Mouse (Mus musculus) C2C12 (cell line): ENCODE results near the gene Fam243. TPM values are rescaled to one million over a fixed set of nuclear protein-coding genes. Genes with fewer than 3 reads are reported as not detected.

Experiments used
- H3K27me3 ChIP-seq: one replicate; pipeline ENCODE4 v1.6.1; 2011; ENCODE audit not compliant: control insufficient read depth, insufficient read depth, insufficient read length
- H3K36me3 ChIP-seq: one replicate; pipeline ENCODE4 v1.6.1; 2011; ENCODE audit not compliant: control insufficient read depth, insufficient read depth
- H3K4me3 ChIP-seq: one replicate; pipeline ENCODE4 v1.5.1; 2011; ENCODE audit warnings: mild to moderate bottlenecking, control low read depth; ENCODE audit not compliant: poor library complexity, insufficient read depth, severe bottlenecking
- H3K79me2 ChIP-seq: one replicate; pipeline ENCODE4 v1.6.1; 2011; ENCODE audit not compliant: control insufficient read depth, insufficient read depth
- H3K79me3 ChIP-seq: one replicate; pipeline ENCODE4 v1.6.1; 2011; ENCODE audit warnings: low read depth, control low read depth
- H3ac ChIP-seq: one replicate; pipeline ENCODE3; 2011; ENCODE audit warnings: low read depth; ENCODE audit not compliant: control insufficient read depth, insufficient read length
- CEBPB ChIP-seq: IDR thresholded peaks from one replicate; pipeline ENCODE4 v1.6.1; 2011; ENCODE audit warnings: low read depth, mild to moderate bottlenecking, control low read depth, moderate library complexity
- CTCF ChIP-seq: IDR thresholded peaks from one replicate; pipeline ENCODE4 v1.5.1; 2011; ENCODE audit not compliant: control insufficient read depth, insufficient read depth, insufficient read length
- FOSL1 ChIP-seq: IDR thresholded peaks from one replicate; pipeline ENCODE4 v1.8.0; 2011; ENCODE audit warnings: mild to moderate bottlenecking, low read length; ENCODE audit not compliant: poor library complexity, insufficient read depth, severe bottlenecking
- MAX ChIP-seq: IDR thresholded peaks from one replicate; pipeline ENCODE4 v1.6.1; 2011; ENCODE audit warnings: mild to moderate bottlenecking, control low read depth
- MYOD1 ChIP-seq: IDR thresholded peaks from one replicate; pipeline ENCODE4 v1.6.1; 2011; ENCODE audit warnings: low read depth; ENCODE audit not compliant: control insufficient read depth, insufficient read length
- MYOG ChIP-seq: IDR thresholded peaks from one replicate; pipeline ENCODE4 v1.6.1; 2011; ENCODE audit not compliant: control insufficient read depth, insufficient read length; ENCODE audit errors: extremely low read depth
- USF1 ChIP-seq: IDR thresholded peaks from one replicate; pipeline ENCODE4 v1.6.1; 2011; ENCODE audit warnings: low read depth, mild to moderate bottlenecking, control low read depth, moderate library complexity
- polyA plus RNA-seq: library from polyadenylated mRNA; unstranded; fragments of >200 nt; fragmentation: generic; extraction: Trizol; gene quantifications from one replicate; pipeline ENCODE4 v1.2.1, GENCODE M21; 2012; ENCODE audit warnings: missing spikeins

Fam243 gene
- polyA plus RNA-seq, 1 experiment = not detected

- Histone ChIP-seq H3K79me3 (no peaks in the 10 kb centered on the region), H3K4me3 (no peak overlapping the region), H3K36me3 (no peaks in the 10 kb centered on the region), H3ac (no peak overlapping the region), H3K27me3 (peaks cover 13% of the 10 kb centered on the region), H3K79me2 (no peaks in the 10 kb centered on the region)
- TF ChIP-seq MAX = no peak
- TF ChIP-seq CTCF = peak; percentile 8
- TF ChIP-seq MYOG = no peak
Measured at GRCm38 (mm10) chr16:92319353-92320109, 1.7 kb downstream of the Fam243 start.

GRCm38 (mm10) chr16:92316049-92316738, 5.0 kb downstream of the Fam243 start:
- Histone ChIP-seq H3K79me3 (no peaks in the 10 kb centered on the region), H3K4me3 (no peak overlapping the region), H3ac (no peak overlapping the region), H3K36me3 (no peaks in the 10 kb centered on the region), H3K79me2 (no peaks in the 10 kb centered on the region), H3K27me3 (no peaks in the 10 kb centered on the region)
- TF ChIP-seq MYOD1 = no peak
- TF ChIP-seq FOSL1 = no peak
- no peak for TF ChIP-seq MYOG
- TF ChIP-seq USF1 = no peak
- TF ChIP-seq MAX = no peak
- TF ChIP-seq CTCF = no peak
- no peak for TF ChIP-seq CEBPB

- no peaks in the 10 kb centered on the region for H3K36me3 ChIP-seq
Measured at GRCm38 (mm10) chr16:92313953-92314741, 7.1 kb downstream of the Fam243 start.

GRCm38 (mm10) chr16:92309126-92309525, 12.1 kb downstream of the Fam243 start:
- H3K4me3 ChIP-seq = no peak overlapping the region
- TF ChIP-seq MYOG (no peak), MAX (no peak), CTCF (no peak), CEBPB (no peak), MYOD1 (no peak), FOSL1 (no peak), USF1 (no peak)
- H3K27me3 ChIP-seq = no peaks in the 10 kb centered on the region
- H3K36me3 ChIP-seq = peaks cover 15% of the 10 kb centered on the region
- no peaks in the 10 kb centered on the region for H3K79me3 ChIP-seq
- no peaks in the 10 kb centered on the region for H3K79me2 ChIP-seq
- H3ac ChIP-seq = no peak overlapping the region

More at GRCm38 (mm10) chr16:92313953-92314741, 7.1 kb downstream of the Fam243 start:
- Histone ChIP-seq H3K79me3 (no peaks in the 10 kb centered on the region), H3K27me3 (no peaks in the 10 kb centered on the region), H3ac (no peak overlapping the region), H3K4me3 (no peak overlapping the region), H3K79me2 (no peaks in the 10 kb centered on the region)
- TF ChIP-seq CTCF (peak; percentile 52), FOSL1 (no peak)

- H3K79me3 ChIP-seq = no peaks in the 10 kb centered on the region
- no peak overlapping the region for H3ac ChIP-seq
- no peak for TF ChIP-seq FOSL1
- TF ChIP-seq MYOD1 = no peak
- no peak for TF ChIP-seq MYOG
- no peak for TF ChIP-seq CTCF
- no peak for TF ChIP-seq USF1
- TF ChIP-seq CEBPB = no peak
- no peak for TF ChIP-seq MAX
- peaks cover under 1% of the 10 kb centered on the region for H3K79me2 ChIP-seq
- peaks cover 15% of the 10 kb centered on the region for H3K36me3 ChIP-seq
- no peak overlapping the region for H3K4me3 ChIP-seq
- no peaks in the 10 kb centered on the region for H3K27me3 ChIP-seq
Measured at GRCm38 (mm10) chr16:92307947-92308346, 13.3 kb downstream of the Fam243 start.
